Mouse (Mus musculus) thymus, adult 2 months (tissue): ENCODE results near the gene Rplp2. TPM values are rescaled to one million over a fixed set of nuclear protein-coding genes. Genes with fewer than 3 reads are reported as not detected.

Experiments used
- DNase-seq: peaks from one replicate; pipeline ENCODE4 v3.0.0; 2021
- H3K27ac ChIP-seq: fragments of 200-500 bp; 2 replicates; pipeline ENCODE4 v1.5.1; 2012; ENCODE audit warnings: low read length, control low read depth; ENCODE audit not compliant: control insufficient read depth, insufficient read depth
- H3K27me3 ChIP-seq: fragments of 200-500 bp; 2 replicates; pipeline ENCODE4 v1.6.1; 2012; ENCODE audit warnings: mild to moderate bottlenecking, low read length, moderate library complexity, mixed read lengths; ENCODE audit not compliant: control insufficient read depth, insufficient read depth
- H3K36me3 ChIP-seq: fragments of 200-500 bp; 2 replicates; pipeline ENCODE4 v1.6.1; 2012; ENCODE audit warnings: mild to moderate bottlenecking, low read length, moderate library complexity; ENCODE audit not compliant: control insufficient read depth, insufficient read depth
- H3K4me1 ChIP-seq: fragments of 200-500 bp; replicated peaks from 2 replicates; pipeline ENCODE4 v1.6.1; 2012; ENCODE audit warnings: low read length; ENCODE audit not compliant: control insufficient read depth, insufficient read depth
- H3K4me3 ChIP-seq: fragments of 200-500 bp; 2 replicates; pipeline ENCODE4 v1.5.1; 2012; ENCODE audit warnings: mild to moderate bottlenecking, low read length, control low read depth, moderate library complexity; ENCODE audit not compliant: control insufficient read depth, insufficient read depth
- CTCF ChIP-seq: fragments of 200-500 bp; IDR thresholded peaks from 2 replicates; pipeline ENCODE4 v1.5.1; 2012; ENCODE audit warnings: mild to moderate bottlenecking, control low read depth, low read length, moderate library complexity, borderline replicate concordance; ENCODE audit not compliant: control insufficient read depth, poor library complexity, insufficient read depth; ENCODE audit errors: extremely low read depth
- POLR2A ChIP-seq: fragments of 200-500 bp; IDR thresholded peaks from 2 replicates; pipeline ENCODE4 v1.6.1; 2012; ENCODE audit warnings: mild to moderate bottlenecking, low read length, control low read depth, moderate library complexity; ENCODE audit not compliant: control insufficient read depth, poor library complexity, insufficient read depth; ENCODE audit errors: extremely low read depth
- WGBS: fragments of 180-500 bp; shearing (Covaris S2); methylation state at CpG from one replicate; pipeline ENCODE4 v1.1.7; 2018; 5-methylcytosine and 5-hydroxymethylcytosine counted together
- polyA plus RNA-seq: library from polyadenylated mRNA; depleted of rRNA; stranded (reverse); fragments of >200 nt; gene quantifications from 2 replicates; pipeline ENCODE4 v1.2.3, GENCODE M21; 2012

The Rplp2 gene
- polyA plus RNA-seq, 1 experiment: 750 TPM

DNA sequence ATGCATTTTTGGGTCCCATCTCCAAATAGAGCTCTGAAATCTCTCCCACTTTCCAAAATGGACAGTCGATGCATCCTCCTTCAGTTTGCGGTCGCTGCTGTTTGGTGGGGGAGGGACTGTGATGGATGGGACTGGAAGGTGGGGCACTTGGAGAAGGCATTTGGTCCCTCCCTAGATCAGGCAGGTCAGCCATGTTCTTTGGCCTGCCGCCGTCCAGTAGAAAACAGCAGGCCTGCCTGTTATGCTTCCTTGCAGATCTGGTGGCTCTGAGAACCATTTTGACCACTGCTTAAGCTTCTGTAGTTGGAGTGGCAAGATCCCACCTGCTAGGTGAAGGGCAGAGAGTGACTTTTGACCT lies 21.0 kb downstream of the Rplp2 start:
- 52% methylated on average over 5 of the region's 5 CpGs for WGBS
- DNase-seq: no peak
- peaks cover 24% of the 10 kb centered on the region for H3K4me1 ChIP-seq

GRCm38 (mm10) chr7:141468522-141469211 lies 21.5 kb downstream of the Rplp2 start:
- Histone ChIP-seq H3K27me3 (no peaks in the 10 kb centered on the region), H3K27ac (no peak overlapping the region), H3K4me1 (peaks cover 25% of the 10 kb centered on the region), H3K36me3 (0 out of 2 replicates have a peak, but pooled peaks cover 3% of the 10 kb centered on the region), H3K4me3 (peak overlapping the region; percentile 99; the same call in 1 of the 2 replicates)
- peak; percentile 56 for DNase-seq
- WGBS: 18% methylated on average over 8 of the region's 8 CpGs
- no peak for TF ChIP-seq CTCF

More for the DNA sequence above, 21.0 kb downstream of the Rplp2 start:
- H3K4me3 ChIP-seq: peak overlapping the region; percentile 99
- TF ChIP-seq CTCF (no peak), POLR2A (no peak)
- no peaks in the 10 kb centered on the region; the same call in 1 of the 2 replicates for H3K27me3 ChIP-seq
- 0 out of 2 replicates have a peak, but pooled peaks cover 3% of the 10 kb centered on the region for H3K36me3 ChIP-seq
- H3K27ac ChIP-seq: no peak overlapping the region

DNA sequence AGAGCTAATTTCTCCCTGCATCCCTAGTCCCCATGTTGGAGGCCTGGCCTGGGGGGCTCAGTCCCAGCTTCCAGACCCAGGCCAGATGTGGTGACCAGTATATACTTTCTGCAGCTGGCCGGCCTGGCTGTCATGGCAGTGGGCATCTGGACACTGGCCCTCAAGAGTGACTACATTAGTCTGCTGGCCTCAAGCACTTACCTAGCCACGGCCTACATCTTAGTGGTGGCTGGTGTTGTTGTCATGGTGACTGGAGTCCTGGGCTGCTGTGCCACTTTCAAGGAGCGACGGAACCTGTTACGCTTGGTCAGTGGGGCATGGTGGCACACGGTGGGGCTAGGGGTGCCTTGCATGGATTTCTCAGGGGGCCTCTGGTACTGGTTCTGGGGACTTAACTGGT lies 22.2 kb downstream of the Rplp2 start:
- Histone ChIP-seq H3K36me3 (0 out of 2 replicates have a peak, but pooled peaks cover 3% of the 10 kb centered on the region), H3K27ac (no peak overlapping the region), H3K4me3 (no peak overlapping the region), H3K27me3 (no peaks in the 10 kb centered on the region), H3K4me1 (peaks cover 31% of the 10 kb centered on the region)
- no peak for DNase-seq
- 93% methylated on average over 6 of the region's 6 CpGs for WGBS
- no peak for TF ChIP-seq POLR2A
- TF ChIP-seq CTCF: no peak

- no peak for DNase-seq
- no peak overlapping the region for H3K27ac ChIP-seq
- H3K4me3 ChIP-seq: no peak overlapping the region
- H3K36me3 ChIP-seq: 0 out of 2 replicates have a peak, but pooled peaks cover 3% of the 10 kb centered on the region
- H3K27me3 ChIP-seq: no peaks in the 10 kb centered on the region
- WGBS: 96% methylated on average over 18 of the region's 18 CpGs
- TF ChIP-seq POLR2A (no peak), CTCF (no peak)
- H3K4me1 ChIP-seq: peaks cover 32% of the 10 kb centered on the region
Observed at GRCm38 (mm10) chr7:141469901-141470636, 22.9 kb downstream of the Rplp2 start.

- Histone ChIP-seq H3K27ac (no peak overlapping the region), H3K4me3 (no peak overlapping the region), H3K4me1 (peaks cover 35% of the 10 kb centered on the region), H3K36me3 (0 out of 2 replicates have a peak, but pooled peaks cover 3% of the 10 kb centered on the region), H3K27me3 (no peaks in the 10 kb centered on the region)
- DNase-seq: no peak
- TF ChIP-seq CTCF: no peak
- TF ChIP-seq POLR2A: no peak
- 98% methylated on average over 10 of the region's 10 CpGs for WGBS
Observed at GRCm38 (mm10) chr7:141470637-141470944, 23.4 kb downstream of the Rplp2 start.

DNA sequence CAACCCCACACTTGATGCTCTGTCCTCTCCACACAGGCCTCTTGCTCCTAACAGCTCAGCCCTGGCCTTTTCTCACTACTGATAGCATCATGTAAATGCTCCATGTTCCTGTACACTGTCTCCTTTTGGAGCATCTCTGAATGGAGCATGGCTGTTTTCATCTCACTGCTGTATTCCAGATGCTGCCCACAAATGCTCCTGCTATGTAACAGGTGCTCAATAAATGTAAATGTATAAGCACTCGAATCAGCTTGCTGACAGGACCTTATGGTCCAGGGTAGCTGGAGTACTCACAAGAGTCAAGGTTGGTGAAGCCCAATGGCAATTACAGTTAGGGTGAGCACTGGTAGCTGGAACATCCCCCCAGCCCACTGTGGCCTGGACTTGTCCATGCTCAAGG lies 24.1 kb downstream of the Rplp2 start:
- WGBS: 98% methylated on average over 1 of the region's 1 CpGs
- H3K27ac ChIP-seq: no peak overlapping the region
- no peak for DNase-seq
- 0 out of 2 replicates have a peak, but pooled peaks cover 3% of the 10 kb centered on the region for H3K36me3 ChIP-seq
- TF ChIP-seq CTCF (no peak), POLR2A (no peak)
- no peaks in the 10 kb centered on the region for H3K27me3 ChIP-seq
- peaks cover 42% of the 10 kb centered on the region for H3K4me1 ChIP-seq
- H3K4me3 ChIP-seq: no peak overlapping the region
